Mouse (Mus musculus) spleen, adult 18-20 months (tissue): Measurements from ENCODE around the gene Zfp719.

ENCODE experiments used
- DNase-seq, 2 experiments: peaks; one replicate each; pipeline ENCODE4 v3.0.0; 2022; ENCODE audit warnings: mixed read lengths in 2 of 2

The Zfp719 gene

DNA sequence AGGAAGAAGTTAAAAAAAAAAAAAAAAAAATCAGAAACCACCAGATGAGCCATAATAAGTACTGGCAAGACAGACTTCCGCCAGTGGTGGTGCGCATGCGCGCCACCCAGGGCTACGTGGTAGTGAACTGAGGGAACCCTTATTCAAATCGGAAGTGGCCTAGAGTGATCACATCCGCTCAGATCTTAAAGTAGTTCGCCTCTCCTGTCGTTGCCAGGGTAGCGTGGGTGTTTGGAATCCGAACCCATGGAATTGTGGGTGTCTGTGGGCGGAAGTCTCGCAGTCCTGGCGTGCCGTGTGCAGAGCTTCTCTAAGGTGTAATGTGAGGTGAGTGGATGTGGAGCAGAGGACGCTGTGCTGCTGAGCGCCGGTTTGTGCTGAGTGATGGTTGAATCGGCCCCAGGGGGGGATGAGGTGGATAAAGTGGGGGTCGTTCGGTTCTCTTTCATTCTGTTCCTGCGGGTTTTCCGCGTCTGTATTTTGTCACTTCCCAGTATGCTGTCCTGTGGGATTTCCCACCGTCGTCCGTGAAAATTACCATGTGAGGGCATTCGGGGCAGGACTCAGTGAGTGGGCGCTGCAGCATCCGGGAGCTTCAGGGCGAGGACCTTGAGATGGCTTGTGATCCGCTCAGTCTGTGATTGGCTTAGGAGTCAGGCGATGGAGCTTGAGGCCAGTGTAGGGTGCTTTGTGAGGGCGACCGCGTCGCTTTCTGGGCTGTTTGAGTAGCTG is at the start of gene Zfp719:
Zfp719 (plus strand) TSS at position 171 of the 732 bp plus-strand sequence.
- DNase-seq, result peak; percentile 81 to 85

DNA sequence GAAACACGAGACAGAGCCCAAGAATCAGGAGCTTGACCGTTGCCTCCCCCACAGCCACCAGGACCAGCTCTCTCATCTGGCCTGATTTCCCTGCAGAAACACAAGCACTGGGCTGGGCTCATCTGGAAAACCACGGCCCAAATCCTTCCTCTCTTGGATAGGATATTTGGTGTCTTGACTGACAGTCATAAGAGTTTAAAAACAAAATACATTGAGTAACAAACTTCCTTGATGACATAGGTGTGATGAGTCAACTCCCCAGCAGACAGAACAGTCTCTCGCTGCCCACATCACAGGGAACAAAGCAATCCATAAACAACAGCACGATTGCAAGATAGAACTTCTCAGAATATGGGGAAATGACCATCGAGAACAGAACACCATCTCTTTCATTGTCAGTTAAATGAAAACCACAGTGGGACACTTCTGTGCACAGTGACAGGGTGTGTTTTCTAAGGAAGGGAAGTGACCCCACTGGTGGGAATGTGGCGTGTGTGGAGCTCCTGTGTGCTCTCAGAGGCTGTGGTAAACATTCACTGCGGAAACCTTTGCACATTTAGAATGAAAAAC is 49.1 kb upstream of the Zfp719 start:
- no peak for DNase-seq

DNA sequence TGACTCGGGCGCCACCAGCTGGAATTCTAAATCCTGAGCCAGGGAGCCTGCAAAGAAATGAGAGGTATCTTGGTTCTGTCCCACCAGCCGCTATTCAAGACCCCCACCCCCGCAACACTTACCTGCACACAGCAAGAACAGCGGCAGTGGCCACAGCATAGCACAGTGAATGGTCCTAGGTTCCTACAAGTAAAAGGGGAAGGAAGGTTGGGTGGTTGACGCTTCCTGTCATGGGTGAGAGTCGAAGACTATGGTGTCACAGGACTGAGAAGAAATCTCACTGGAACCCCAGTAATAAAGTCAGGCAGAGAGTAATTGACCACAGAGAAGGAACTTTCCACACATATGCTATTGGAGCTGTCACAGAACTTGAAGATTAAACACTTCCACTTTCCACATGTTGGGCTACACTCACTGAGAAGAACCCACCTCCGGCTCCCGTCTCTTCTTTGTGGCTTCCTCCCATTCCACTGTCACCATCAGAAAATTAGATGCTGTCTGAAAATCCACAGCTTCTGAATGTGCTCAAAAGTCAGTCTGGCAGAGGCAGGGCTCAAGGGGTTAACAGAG is 46.4 kb upstream of the Zfp719 start:
- DNase-seq, result no peak

DNA sequence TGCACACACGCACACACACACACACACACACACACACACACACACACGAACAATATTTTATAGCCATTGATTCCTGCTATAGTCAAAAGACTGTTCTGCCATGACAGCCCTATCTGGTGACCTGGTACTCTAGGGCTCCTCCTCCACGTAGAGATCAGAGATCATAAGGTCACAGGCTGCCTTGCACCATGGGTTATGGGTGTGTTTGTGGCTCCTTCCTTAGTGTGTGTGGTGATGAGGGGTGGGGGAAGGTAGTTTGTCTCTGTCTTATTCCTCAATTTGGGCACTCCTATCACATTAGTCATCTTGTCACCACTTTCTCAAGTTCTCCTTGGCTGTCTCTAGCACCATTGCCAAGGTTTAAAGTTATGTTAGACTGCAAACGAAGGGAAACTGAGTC is 40.9 kb upstream of the Zfp719 start:
- no peak for DNase-seq

DNA sequence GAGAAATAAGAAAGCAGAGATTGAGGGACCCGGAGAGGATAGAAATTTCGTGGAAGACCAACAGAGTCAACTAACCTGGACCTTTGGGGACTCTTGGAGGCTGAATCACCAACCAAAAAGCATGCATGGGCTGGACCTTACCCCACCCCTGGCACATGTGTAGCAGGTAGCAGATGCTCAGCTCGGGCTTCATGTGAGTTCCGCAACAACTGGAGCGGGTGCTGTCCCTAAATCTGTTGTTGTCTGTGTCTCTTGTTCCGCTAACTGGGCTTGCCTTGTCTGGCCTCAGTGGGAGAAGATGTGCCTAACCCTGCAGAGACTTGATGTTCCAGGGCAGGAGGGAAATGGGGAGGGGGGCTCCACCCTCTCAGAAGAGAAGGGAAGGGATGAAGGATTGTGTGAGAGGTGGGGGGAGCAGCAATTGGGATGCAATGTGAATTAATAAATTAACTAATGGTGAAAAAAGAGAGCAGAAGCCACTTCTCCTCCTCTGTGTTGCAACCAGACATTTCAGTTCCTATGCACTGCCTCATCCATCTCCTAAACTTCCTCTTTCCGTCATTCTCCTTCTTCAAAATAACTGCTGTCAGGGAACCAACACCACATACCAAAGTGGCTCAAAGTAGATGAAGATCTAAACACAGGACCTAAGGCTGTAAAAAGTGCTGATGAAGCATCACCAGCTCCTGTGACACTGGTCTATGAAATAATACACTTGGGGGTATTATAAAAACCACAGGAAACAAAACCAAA is 35.0 kb upstream of the Zfp719 start, which contains the start of gene Cd33:
Cd33 (minus strand) TSS at position 204 of the 753 bp plus-strand sequence.
- DNase-seq, result no peak

DNA sequence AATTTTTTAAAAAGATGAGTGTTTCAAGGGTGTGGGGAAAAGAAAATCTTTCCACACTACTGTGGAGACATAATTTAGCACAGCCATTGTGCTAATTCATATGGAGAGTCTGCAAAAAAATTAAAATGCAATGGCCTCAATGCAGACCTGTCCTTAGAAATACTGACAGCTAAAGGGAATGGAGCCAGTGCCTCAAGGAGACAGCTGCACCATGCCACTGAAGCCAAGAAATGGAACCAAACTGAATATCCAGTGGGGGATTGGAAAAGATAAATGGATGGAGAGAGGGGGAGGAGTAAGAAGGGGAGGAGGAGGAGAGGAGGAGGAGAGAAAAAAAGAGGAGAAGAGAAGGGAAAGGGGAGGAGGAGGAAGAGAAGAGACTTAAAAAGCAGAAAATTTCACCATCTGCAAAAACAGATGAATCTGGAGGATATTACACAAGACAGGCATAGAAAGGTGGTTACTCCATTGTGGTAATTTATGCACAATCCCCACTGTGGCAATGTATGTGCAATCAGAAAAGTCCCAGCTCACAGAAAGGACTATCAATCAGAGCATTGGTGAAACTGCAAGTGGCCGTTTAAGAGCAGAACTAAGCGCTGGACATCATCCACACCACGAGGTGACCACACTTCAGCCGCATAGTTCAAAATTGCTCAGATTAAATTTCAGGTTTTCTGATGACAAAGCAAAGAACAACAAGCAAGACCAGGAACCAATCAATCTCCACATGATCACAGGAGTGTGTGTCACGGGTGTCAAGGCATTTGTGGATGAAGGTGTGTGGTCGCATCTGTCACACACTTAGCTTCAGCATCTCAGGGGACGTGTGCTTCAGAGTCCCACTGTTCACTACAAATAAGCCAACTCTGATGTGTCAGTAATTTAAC is 33.5 kb upstream of the Zfp719 start:
- DNase-seq, result no peak

DNA sequence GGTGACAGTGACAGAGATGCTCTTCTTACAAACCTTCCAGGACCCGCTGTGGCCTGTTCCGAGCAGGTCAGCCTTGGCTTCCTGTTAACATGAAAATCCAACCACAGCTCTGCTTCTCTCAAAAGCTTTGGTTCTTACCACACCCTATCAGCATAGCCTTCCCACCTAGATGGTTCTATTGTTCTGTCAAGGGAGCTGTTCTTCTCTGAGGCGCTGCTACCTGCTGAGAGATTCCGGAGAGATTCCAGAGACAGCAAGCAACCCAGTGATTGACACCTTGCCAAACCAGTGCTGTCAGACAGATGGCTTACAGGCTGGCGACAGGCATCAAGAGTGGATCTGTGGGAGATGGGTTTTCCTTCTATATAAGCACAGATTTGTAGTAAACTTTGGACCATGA is 31.7 kb upstream of the Zfp719 start:
- DNase-seq, result no peak

DNA sequence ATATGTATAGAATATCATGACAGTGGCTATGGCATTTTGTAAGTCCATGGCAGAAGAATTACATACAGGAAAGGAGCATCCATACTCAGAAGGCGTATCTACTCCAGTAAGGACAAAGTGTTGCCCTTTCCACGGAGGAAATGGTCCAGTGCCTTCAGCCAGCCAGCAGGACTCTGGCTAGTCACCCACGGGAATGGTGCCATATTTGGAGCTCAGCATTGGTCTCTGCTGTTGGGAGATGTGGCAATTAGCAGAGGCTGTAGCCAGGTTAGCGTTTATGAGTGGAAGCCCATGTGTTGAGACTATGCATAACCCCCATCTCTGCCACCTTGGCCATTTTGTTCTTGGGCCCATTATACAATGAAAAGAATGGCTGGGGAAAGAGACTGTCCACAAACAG is 31.2 kb upstream of the Zfp719 start:
- no peak for DNase-seq

DNA sequence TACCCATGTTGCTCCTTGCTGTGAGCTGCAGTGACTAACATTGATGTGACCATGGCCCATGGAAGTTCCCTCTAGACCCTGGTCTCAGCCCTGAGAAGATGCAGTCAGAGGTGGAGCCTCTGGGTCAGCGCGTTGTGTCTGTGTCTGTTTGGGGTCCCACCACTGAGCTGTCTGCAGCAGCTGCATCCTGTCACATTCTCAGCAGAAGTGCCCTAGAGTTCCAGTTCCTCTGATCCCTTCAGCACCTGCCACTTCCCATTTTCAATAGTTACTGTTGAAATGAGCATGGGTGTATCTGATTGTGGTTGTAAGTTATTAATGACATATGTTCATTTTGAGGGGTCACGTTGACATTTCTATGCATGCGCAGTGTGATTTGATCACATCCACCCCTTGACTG is 26.3 kb upstream of the Zfp719 start:
- DNase-seq, result peak; percentile 12 to 25

DNA sequence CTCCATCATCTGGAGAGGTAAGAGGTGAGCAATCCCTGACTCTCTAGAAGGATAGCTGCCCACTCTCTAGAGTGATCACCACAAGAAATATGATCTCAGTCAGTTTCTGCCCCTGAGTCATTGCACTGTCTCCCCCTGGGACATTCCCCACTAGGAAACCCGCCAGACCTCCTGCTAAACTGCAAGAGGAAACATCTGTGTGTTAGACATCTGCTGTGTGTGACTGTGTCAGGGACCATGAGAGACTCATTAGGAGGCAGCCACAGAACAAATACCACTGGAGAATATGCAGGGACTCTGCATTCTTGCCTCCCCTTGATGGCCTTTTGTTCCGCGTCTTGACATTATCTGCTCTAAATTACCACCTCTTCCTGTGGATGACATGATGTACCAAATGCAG is 24.9 kb upstream of the Zfp719 start:
- DNase-seq, result no peak

DNA sequence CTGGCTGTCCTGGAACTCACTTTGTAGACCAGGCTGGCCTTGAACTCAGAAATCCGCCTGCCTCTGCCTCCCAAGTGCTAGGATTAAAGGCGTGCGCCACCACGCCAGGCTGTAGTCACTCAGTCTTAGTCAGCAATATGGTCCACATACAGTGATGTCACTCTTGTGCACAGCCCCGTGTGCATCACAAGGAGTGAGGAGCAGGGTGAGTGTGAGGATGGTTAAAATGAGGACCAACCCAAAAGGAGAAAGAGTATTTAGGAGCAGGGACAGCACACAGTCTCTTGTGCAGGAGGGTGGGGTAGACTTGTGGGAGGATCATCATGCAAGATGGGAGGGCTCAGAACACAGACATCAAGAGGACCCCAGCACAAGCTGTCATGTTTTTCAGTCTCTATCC is 24.1 kb upstream of the Zfp719 start:
- DNase-seq, result no peak

DNA sequence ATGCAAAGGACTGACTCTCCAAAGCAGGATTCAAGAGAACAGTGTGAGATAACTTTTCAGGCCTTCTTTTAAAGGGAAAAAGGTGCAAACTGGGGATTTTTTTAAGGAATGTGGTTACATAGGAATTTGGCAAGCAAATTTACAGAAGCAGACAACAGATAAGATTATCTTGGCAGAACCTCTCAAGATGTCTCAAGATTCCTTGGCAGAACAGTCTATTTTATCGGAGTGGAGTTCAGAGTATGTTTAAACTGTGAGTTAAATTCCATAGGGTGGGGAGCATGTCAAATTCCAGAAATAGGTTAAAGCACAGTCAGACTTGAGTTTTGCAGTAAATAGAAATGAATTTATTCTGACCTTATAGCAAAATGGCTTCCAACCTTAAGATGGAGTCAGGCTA is 22.5 kb upstream of the Zfp719 start:
- no peak for DNase-seq

DNA sequence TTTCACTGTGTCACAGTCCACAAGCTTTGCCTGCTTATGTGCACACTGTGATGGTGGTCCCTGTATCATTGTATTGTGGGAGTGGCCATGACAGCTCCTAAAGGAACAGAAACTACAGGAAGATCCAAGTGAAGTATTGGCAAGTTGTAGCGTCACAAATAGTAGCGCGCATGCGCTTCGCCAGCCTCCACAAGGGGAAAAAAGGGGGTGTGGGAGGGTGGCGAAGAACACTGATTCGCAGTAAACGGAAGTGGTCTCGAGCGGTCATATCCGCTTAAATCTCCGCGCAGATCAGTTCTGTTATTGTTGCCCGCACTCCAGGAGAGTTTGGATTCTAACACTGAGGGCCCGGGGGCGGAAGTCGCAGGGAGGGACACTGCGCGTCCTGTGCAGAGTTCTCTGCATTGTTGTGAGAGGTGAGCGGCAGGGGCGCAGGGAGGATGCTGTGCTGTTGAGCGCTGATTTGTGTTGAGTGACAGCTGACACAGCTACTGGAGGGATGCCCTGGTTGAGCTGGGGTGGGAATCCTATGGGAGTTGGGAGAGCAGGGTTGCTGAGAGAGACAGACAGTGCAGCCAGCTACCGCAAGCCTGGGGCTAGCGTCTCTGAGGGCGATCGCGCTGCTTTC is 17.3 kb upstream of the Zfp719 start, which contains the start of gene Zfp658:
Zfp658 (plus strand) TSS at position 251 of the 628 bp plus-strand sequence.
- DNase-seq, result peak; percentile 69 to 72

DNA sequence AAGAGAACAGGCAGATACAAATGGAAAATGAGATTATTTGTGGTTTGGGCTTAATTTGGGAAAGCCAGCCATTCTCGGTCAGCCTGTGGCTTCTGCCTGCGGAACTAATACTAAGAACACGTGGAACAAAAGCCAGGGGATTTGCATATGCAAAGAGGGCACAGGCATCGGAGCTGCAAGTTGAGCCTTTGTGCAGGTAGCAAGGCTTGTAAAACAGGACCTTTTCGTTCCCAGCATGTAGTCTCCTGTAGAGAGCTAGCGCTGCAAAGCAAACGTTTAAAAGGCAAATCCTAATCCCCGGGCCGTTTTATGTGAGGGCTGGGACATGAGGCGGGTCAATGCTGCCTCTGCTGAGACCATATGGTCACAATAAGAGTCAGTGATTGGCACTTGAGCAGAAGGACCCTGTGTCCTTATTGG is 16.7 kb upstream of the Zfp719 start:
- peak; percentile 31 to 41 for DNase-seq

DNA sequence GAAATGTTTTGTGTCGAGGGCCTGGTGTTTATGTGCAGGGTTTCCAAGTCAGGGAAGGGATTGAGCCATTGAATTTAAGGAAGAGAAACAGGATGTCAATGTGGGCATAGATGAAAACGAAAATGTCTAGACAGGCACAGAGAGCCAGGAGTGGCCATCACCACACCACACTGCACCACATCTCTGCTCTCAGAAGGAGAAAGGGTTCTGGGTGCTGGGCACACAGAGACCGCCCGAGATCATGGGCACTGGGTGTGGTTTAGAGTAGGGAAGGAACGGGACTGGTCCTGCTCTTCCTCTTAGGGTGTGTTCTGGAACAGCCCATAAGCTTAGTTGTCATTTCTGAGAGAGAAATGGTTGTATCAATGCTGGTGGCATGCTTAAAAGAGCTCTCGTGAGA is 16.1 kb upstream of the Zfp719 start:
- no peak for DNase-seq

DNA sequence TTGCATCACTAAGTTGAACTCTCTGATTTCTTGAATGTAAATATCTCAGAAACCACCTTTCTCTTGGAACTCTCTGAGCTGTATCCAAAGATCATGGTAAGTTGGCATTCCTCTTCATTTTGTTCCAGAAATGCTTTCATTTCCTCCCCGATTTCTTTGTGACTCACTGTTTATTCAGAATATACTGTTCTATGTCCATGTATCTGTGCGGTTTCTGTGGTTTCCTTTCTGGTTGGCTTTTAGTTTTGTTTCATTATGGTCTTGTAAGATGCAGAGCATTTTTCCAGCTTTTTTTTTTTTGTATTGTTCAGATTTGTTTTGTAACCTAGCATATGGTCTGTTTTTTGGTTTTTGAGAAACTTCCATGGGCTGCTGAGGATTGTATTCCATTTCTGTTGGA is 8.2 kb upstream of the Zfp719 start:
- DNase-seq, result no peak

DNA sequence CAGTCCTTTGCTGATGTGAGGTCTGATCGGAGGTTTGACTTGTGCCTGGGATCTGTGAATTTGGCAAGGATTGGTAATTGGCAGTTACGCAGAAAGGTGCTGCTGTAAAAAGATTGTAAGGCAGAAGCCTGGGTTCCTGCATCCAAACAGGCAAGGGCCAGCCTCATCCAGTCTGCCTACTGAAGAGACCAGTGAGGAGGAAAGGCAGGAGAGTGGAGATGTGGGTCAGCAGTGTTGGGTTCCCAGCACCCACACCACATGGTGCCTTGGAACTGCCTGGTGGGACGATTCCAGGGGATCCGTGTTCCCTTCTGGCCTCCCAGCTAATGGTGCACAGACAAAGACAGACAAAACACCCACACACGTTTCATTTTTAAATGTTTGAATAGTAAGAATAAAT is 1.1 kb downstream of the Zfp719 start:
- no peak for DNase-seq

DNA sequence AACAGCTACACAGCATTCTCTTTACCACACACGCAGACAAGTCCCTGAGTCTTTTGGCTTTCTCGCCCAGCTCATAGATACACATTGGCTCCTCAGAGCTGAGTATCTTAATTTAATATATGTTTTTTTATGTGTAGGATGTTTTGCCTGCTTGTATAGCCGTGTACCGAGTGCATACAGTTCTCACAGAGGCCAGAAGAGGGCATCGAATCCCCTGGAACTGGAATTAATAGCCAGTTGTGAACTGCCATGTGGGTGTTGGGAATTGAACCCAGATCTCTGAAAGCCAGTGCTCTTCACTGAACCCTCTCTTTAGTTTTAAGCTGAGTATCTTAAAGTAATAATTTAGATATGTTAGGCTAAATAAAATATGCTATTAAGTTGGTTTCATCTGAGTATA is 5.4 kb downstream of the Zfp719 start:
- DNase-seq, result no peak

DNA sequence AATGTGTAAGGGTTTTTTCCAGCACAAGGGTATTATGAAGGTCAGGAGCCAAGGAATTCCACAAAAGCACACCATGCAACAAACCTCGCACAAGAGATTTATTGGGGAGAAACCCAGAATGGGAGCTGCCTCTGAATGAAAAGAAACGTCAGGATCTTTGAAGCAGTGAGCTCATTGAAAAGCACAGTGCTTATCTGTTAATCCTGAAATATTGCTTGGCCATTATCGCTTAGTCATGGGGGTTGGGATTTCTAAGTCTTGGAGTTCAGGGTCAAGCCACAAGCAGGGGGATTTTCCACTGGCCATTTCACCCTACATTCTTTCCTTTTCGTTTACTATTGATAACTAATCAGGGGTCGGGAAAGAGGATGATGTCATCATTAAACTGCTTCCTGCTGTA is 22.5 kb downstream of the Zfp719 start:
- DNase-seq, result no peak

DNA sequence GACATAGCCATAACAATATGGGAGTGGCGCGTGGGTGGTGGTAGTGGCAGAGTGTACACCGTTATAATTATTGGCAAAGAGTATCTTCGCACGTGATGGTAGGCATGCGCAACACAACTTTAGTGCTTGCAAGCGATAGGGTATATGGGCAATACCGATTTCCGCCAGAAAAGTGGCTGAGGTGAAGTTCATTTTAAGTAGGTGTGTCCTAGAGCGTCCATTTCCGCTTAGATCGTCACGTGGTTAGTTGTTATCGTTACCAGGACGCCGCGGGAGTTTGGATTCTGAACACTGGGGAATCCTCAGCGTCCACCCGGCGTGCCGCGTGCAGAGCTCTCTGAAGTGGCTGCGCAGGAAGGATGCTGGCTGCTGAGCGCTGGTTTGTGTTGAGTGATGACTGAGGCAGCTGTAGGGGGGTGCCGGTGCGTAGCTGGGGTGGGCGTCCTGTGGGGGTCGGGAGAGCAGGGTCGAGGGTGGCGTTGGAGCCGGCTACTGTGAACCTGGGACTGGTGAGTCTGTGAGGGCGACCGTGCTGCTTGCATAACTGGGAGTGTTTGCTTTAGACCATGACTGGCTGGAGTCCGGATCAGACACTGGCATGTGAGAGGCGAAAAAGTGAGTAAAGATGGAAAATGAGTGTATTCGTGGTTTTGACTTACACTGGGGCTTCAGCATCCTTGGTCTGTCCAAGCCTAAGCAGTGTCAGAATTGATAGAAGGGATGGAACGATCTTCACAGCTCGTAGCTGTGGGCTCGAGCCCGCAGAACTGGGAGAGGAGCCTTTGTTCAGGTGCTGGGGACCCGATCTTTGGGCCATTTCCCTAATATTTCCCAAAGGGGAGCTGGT is 27.7 kb downstream of the Zfp719 start, which contains the start of gene Zfp819:
Zfp819 (plus strand) TSS at position 274 of the 847 bp plus-strand sequence.
- no peak for DNase-seq

DNA sequence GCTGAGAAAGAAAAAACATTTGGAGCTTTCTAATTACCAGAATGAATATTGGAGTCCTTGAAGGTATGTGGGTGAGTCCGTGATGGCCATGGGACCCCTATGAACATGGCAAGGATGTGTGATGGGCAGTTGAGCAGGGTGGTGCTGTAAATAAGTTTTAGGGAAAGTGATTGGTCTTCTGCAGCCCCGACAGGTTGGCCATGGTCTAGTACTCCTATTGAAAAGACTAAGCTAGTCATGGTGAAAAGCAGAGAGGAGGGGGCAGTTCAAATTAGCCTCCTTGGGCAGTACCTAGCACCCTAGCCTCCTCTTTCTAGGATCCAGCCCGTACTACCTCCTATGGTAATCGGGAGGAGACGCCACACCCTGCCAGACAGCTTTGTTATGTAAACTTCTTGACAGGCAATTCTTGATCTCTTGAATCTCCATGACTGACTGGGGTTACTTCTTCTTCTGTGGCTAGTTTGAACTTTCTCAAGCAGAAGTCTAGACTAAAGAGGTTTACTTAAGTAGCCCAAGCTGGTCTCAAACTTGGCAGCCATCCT is 28.4 kb downstream of the Zfp719 start:
- no peak for DNase-seq
